Mouse (Mus musculus): ENCODE results near the gene 2410137M14Rik.
"Not testable (repeated sequence)": the region's sequence is repeated elsewhere in the genome, so short reads cannot be mapped to it uniquely, and the experiment has no call there.

The 2410137M14Rik gene

GRCm38 (mm10) chr17:36981221-36981813 lies at the start of gene 2410137M14Rik:
TSS of gene 2410137M14Rik (minus strand) at chr17:36981237.
- H3K36me3 ChIP-seq (ENCODE audit: control insufficient read depth, insufficient read depth, low read length, poor library complexity, severe bottlenecking) = no peaks in the 10 kb centered on the region

GRCm38 (mm10) chr17:37029162-37029561 lies 48.1 kb upstream of the 2410137M14Rik start:
- no peak for DNase-seq (ENCODE audit: low read depth, low spot score)
- no peaks in the 10 kb centered on the region for H3K36me3 ChIP-seq (ENCODE audit: control insufficient read depth, insufficient read depth, low read length, poor library complexity, severe bottlenecking)
- no peaks in the 10 kb centered on the region for H3K27me3 ChIP-seq (ENCODE audit: control insufficient read depth, insufficient read depth, low read length, poor library complexity, severe bottlenecking)

More at GRCm38 (mm10) chr17:36981221-36981813, at the start of gene 2410137M14Rik:
- no peak for DNase-seq (ENCODE audit: low read depth, low spot score)
- no peaks in the 10 kb centered on the region; the same call in 1 of the 2 replicates for H3K27me3 ChIP-seq (ENCODE audit: control insufficient read depth, insufficient read depth, low read length, poor library complexity, severe bottlenecking)

DNA sequence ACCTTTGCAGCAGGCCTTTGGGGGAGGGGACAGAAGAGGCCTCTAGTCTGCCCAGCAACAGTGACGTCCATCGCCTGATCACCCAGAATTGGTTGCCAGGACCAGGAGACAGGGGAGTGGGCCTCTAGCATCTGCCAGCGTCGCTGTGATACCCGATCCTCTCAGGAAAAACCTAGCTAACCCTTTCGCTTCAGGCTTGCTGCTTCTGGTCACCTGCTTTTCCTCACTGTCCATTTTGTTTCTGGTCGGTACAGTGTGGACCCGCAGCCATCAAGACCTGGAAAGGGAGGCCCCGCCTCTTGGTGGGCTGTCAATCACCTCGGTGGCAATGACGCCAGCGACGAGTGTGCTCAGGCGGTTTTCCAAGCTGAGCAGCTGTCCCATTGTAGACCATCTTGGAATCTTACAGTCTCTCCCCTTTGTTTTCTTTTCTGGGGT lies 47.7 kb upstream of the 2410137M14Rik start:
- Histone ChIP-seq H3K27me3 (ENCODE audit: control insufficient read depth, insufficient read depth, low read length, poor library complexity, severe bottlenecking) (no peaks in the 10 kb centered on the region), H3K36me3 (ENCODE audit: control insufficient read depth, insufficient read depth, low read length, poor library complexity, severe bottlenecking) (no peaks in the 10 kb centered on the region)
- DNase-seq (ENCODE audit: low read depth, low spot score) = peak; percentile 81

- no peak for DNase-seq (ENCODE audit: low read depth, low spot score)
- no peaks in the 10 kb centered on the region for H3K27me3 ChIP-seq (ENCODE audit: control insufficient read depth, insufficient read depth, low read length, poor library complexity, severe bottlenecking)
- no peaks in the 10 kb centered on the region for H3K36me3 ChIP-seq (ENCODE audit: control insufficient read depth, insufficient read depth, low read length, poor library complexity, severe bottlenecking)
Measured at GRCm38 (mm10) chr17:37028212-37028611, 47.2 kb upstream of the 2410137M14Rik start.

DNA sequence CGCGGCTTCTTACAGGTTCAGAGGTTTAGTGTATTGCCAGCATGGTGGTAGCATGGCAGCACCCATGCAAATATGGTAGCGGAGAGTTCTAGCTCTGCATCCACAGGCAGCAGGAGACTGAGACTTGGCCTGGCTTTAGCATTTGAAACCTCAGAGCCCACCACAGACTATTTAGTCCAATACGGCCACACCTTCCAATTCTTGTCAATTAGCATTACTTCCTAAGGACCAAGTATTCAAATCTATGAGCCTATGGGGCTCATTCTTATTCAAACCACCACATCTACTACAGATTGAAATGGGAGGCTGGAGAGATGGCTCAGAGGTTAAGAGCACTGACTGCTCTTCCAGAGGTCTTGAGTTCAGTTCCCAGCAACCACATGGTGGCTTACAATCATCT lies 46.4 kb upstream of the 2410137M14Rik start:
- H3K27me3 ChIP-seq (ENCODE audit: control insufficient read depth, insufficient read depth, low read length, poor library complexity, severe bottlenecking) = no peaks in the 10 kb centered on the region
- DNase-seq (ENCODE audit: low read depth, low spot score) = no peak
- no peaks in the 10 kb centered on the region for H3K36me3 ChIP-seq (ENCODE audit: control insufficient read depth, insufficient read depth, low read length, poor library complexity, severe bottlenecking)

- H3K36me3 ChIP-seq (ENCODE audit: control insufficient read depth, insufficient read depth, low read length, poor library complexity, severe bottlenecking) = no peaks in the 10 kb centered on the region
- no peak for DNase-seq (ENCODE audit: low read depth, low spot score)
- no peaks in the 10 kb centered on the region for H3K27me3 ChIP-seq (ENCODE audit: control insufficient read depth, insufficient read depth, low read length, poor library complexity, severe bottlenecking)
Measured at GRCm38 (mm10) chr17:37026425-37026824, 45.4 kb upstream of the 2410137M14Rik start.

DNA sequence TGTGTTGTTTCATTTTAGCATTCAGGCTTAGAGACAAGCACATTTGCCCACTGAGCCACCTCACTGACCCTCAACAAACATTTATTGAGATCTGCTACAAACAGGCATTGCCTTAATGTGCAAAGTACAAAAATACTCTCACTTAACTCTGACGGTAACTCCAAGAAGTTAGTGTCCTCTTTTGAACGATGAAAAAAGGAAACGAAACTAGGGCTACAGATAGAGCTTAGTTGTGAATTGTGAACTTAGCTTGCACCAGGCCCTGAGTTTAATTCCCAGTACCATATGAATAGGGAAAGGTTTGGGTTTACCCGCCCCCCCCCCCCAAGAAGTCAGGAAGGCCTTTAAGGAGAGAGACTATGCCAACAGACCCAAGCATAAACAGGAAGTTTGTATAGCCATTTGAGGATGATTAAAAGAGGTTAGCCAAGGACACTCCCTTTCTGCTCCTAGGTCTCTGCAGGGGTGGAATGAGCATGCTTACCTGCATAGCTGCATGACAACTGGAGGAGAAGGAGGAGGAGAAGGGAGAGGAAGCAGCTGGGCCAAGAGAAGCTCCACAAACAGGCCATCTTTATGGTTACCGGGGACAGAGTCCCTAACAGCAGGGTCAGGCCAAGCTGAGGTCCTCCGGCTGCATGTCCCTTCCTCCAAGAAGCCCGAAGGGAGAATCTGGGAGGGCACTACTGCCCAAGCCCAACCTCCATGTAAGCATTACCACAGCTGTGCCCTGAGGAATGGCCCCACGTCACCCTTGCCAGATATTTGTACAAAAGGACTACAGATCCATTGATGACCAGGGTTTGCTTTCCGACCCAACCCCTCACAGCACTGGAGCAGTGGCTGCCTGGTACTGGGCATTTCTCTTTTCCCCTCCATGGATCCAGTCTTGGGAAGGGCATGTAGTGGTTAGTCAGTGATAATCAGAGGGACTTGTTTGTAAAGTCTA lies 41.9 kb upstream of the 2410137M14Rik start, which contains the start of gene Mog:
TSS of gene Mog (minus strand) at position 771 of the 949 bp plus-strand sequence.
- Histone ChIP-seq H3K27me3 (ENCODE audit: control insufficient read depth, insufficient read depth, low read length, poor library complexity, severe bottlenecking) (no peaks in the 10 kb centered on the region), H3K36me3 (ENCODE audit: control insufficient read depth, insufficient read depth, low read length, poor library complexity, severe bottlenecking) (no peaks in the 10 kb centered on the region)
- peak; percentile 45 for DNase-seq (ENCODE audit: low read depth, low spot score)

DNA sequence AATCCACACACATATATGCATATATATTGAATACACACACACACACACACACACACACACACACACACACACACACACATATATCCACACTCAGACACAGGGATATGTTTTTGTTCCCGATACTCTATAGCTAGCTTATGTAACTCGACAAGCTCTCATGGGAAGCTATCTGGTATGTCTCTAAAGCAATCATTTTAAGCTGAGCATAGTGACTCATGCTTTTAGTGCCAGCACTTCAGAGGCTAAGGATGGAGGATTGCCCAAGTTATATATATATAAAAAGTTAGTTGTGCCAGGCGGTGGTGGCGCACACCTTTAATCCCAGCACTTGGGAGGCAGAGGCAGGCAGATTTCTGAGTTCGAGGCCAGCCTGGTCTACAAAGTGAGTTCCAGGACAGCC lies 38.2 kb upstream of the 2410137M14Rik start:
- not testable (repeated sequence) for DNase-seq (ENCODE audit: low read depth, low spot score); H3K27me3 ChIP-seq (ENCODE audit: control insufficient read depth, insufficient read depth, low read length, poor library complexity, severe bottlenecking); H3K36me3 ChIP-seq (ENCODE audit: control insufficient read depth, insufficient read depth, low read length, poor library complexity, severe bottlenecking)

DNA sequence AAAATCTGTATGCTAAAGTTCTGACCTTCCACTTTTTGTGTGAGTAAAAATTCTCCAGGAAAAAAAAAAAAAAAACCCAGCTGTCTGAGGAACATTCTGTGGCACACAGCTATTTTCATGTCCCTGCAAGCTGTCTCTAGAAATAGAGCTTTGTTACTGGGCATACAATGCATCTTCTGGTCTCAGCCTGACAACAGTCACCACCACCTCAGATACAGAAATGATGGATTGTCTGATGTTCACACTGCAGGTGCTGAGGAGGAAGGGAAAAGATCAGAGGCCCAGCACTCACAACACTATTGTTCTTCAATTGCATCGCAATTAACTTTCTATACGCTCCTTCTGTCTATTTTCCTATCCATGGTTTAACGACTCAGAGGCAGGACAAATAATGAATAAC lies 37.3 kb upstream of the 2410137M14Rik start:
- Histone ChIP-seq H3K36me3 (ENCODE audit: control insufficient read depth, insufficient read depth, low read length, poor library complexity, severe bottlenecking) (no peaks in the 10 kb centered on the region), H3K27me3 (ENCODE audit: control insufficient read depth, insufficient read depth, low read length, poor library complexity, severe bottlenecking) (no peaks in the 10 kb centered on the region; the same call in 1 of the 2 replicates)
- no peak for DNase-seq (ENCODE audit: low read depth, low spot score)

- Histone ChIP-seq H3K36me3 (ENCODE audit: control insufficient read depth, insufficient read depth, low read length, poor library complexity, severe bottlenecking) (no peaks in the 10 kb centered on the region), H3K27me3 (ENCODE audit: control insufficient read depth, insufficient read depth, low read length, poor library complexity, severe bottlenecking) (no peaks in the 10 kb centered on the region; the same call in 1 of the 2 replicates)
- DNase-seq (ENCODE audit: low read depth, low spot score) = no peak
Measured at GRCm38 (mm10) chr17:37016333-37016732, 35.3 kb upstream of the 2410137M14Rik start.

DNA sequence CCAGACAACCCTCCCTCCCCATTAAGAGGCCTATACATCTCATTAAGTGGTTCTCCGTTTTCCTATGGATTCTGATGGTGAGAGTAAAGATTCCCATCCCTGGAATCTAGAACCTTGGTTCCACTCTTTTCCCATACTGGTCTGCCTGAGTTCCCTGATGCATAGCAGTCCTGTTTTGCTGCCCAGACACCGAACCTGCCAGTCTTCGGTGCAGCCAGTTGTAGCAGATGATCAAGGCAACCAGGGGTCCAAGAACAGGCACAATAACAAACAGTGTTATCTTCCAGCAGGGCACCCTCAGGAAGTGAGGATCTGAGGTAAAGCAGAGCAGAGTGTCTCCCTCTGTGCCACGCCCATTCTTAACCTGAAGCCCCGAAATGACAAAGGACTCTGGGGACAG lies 31.1 kb upstream of the 2410137M14Rik start:
- no peak for DNase-seq (ENCODE audit: low read depth, low spot score)
- Histone ChIP-seq H3K36me3 (ENCODE audit: control insufficient read depth, insufficient read depth, low read length, poor library complexity, severe bottlenecking) (no peaks in the 10 kb centered on the region), H3K27me3 (ENCODE audit: control insufficient read depth, insufficient read depth, low read length, poor library complexity, severe bottlenecking) (no peaks in the 10 kb centered on the region; the same call in 1 of the 2 replicates)

- DNase-seq (ENCODE audit: low read depth, low spot score) = no peak
- Histone ChIP-seq H3K36me3 (ENCODE audit: control insufficient read depth, insufficient read depth, low read length, poor library complexity, severe bottlenecking) (no peaks in the 10 kb centered on the region), H3K27me3 (ENCODE audit: control insufficient read depth, insufficient read depth, low read length, poor library complexity, severe bottlenecking) (no peaks in the 10 kb centered on the region; the same call in 1 of the 2 replicates)
Measured at GRCm38 (mm10) chr17:37011719-37012118, 30.7 kb upstream of the 2410137M14Rik start.

- Histone ChIP-seq H3K36me3 (ENCODE audit: control insufficient read depth, insufficient read depth, low read length, poor library complexity, severe bottlenecking) (no peaks in the 10 kb centered on the region), H3K27me3 (ENCODE audit: control insufficient read depth, insufficient read depth, low read length, poor library complexity, severe bottlenecking) (no peaks in the 10 kb centered on the region; the same call in 1 of the 2 replicates)
- no peak for DNase-seq (ENCODE audit: low read depth, low spot score)
Measured at GRCm38 (mm10) chr17:37009460-37010042, 28.5 kb upstream of the 2410137M14Rik start.

DNA sequence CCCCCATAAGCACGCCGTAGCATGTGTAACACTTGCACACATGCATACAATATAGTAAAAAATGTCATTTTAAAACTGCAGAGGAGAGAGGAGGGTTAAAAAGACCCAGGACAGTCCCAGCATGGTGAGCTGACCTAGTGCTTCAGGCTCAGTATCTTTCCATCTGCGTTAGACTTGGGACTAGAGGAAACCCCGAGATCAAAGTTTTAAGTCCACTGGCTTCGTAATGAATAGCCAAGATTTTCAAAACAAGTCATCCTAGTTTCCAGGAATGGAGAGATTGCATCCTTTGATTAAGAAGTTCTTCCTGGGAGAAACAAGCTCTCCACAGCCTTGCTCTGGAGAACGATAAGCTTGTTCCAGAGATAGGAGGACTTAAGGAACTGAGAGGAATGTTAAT lies 27.1 kb upstream of the 2410137M14Rik start:
- Histone ChIP-seq H3K36me3 (ENCODE audit: control insufficient read depth, insufficient read depth, low read length, poor library complexity, severe bottlenecking) (no peaks in the 10 kb centered on the region), H3K27me3 (ENCODE audit: control insufficient read depth, insufficient read depth, low read length, poor library complexity, severe bottlenecking) (no peaks in the 10 kb centered on the region)
- no peak for DNase-seq (ENCODE audit: low read depth, low spot score)

- H3K27me3 ChIP-seq (ENCODE audit: control insufficient read depth, insufficient read depth, low read length, poor library complexity, severe bottlenecking) = no peaks in the 10 kb centered on the region; the same call in 1 of the 2 replicates
- no peaks in the 10 kb centered on the region for H3K36me3 ChIP-seq (ENCODE audit: control insufficient read depth, insufficient read depth, low read length, poor library complexity, severe bottlenecking)
- no peak for DNase-seq (ENCODE audit: low read depth, low spot score)
Measured at GRCm38 (mm10) chr17:37003366-37003765, 22.3 kb upstream of the 2410137M14Rik start.
